Mouse (Mus musculus) mesoderm, embryonic 11.5 days (tissue): Measurements from ENCODE around the gene Fkbp11.

Experiments used
- DNase-seq: peaks from one replicate; pipeline ENCODE4 v3.0.0-alpha.2; 2012; ENCODE audit warnings: low read depth, low spot score

The Fkbp11 gene

DNA sequence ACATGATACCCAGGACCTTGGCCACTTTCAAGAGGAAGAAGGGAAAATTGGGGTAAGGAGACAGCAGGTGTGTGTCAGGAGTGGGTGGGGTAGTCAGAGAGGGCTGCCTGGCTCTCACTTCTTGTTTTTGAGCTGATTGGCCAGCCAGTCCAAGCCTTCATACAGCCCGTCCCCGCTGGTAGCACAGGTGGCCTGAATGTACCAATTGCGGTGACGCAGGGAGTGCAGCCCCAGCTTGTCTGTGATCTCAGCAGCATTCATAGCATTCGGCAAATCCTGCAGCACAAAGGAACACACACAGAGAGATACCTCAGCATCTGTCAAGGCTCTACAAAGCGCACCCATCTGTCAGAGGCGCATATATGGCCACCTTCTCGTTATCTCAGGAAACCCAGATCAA, 12.2 kb upstream of the Fkbp11 start:
- DNase-seq: no peak

DNA sequence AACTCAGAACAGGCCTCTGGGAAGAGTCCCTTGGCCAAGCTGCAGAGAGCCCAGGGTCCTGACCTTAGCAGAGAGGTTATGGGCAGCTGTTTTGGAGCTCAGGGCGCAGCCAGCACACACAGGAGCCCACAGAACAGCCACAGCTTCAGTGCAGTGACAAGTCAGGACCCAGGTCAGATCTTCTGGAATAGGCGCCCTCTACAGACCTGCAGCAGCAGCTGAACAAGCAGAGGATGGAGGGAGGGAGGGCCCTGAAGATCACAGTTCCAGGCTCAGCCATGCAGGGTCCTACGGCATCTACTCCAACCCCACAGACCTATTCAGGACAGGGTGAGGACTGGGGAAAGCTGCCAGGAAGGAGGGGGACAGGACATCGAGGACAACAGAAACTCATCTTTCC, 10.8 kb upstream of the Fkbp11 start:
- no peak for DNase-seq

DNA sequence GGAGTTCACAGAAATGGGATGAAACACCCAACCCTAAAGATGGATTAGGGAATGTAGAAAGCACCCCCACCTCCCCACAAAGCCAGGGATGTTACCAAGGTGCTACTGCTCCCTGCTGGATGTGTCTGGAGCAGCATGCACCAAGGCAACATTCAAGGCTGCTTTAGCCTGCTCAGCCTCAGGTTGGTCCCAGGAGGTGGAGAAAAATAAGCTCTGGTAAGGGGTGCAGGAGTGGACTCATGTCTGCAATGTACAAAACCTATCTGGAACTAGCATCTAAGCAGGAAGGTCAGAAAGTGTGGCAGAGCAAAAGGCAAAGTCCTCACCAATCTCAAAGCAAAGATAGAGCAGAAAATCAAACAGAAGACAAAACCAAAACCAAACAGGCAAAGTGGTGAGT, 9.9 kb upstream of the Fkbp11 start:
- no peak for DNase-seq

DNA sequence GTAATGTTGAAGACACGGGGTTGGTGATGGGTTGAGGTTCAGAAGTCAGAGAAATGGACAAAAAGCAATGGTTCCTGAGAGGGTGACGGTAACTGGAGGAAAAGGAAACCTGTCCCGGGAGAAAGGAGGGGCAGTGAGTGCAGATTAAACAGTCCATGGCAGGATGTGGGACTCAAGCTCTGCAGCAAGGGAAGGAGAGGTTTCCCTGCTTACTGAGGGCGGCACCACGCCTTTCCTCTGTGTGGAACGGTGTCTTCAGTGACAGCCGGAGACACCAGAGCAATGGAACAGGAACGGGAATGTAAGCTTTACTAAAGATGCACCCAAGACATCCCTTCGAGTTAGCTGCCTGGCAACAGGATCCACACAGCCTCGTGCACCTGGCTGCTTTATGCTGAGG, 8.5 kb upstream of the Fkbp11 start:
- no peak for DNase-seq

DNA sequence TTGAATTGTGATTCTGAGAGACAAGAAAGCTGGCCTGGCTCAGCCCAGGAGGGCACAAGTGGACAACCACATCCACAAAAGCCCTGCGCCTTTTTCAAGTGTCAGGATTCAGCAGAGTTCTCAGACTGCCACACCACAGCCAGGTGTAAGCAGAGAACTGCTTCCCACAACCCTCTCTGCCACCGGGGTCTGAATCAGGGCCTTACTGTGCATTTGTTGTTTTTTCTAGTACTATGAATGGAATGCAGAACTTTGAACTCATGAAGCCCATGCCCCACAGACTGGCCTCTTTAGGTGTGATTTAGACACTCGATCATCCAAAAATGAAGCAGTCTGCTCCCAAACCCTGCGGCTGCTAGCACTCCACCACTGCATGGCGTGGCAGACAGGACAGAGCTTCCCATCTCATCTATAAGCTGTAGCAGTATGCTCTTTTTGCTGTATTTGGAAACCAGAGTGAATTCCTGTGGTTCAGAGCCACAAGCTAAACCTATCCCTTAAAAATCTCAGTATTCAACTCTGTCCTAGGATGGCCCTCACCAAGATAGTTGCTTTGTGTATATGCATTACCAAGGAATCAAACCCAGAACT, 6.1 kb upstream of the Fkbp11 start:
- DNase-seq: no peak

DNA sequence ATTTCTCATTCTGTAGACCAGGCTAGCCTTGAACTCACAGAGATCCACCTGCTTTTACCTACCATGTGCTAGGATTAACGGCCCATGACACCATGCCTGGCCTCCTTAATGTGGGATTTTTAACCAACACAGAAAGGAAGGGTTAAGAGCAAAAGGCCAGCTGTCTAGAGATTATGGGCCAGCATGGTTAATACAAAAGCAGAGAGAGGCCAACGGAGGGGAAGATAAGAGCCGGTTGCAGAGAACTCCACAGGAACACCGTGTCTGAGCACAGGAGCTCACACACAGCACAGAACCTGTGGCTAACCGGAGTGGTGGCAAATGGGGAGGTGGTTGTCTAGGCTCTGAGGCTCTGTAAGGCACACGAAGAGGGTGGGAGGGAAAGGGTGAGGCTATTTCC, 5.4 kb upstream of the Fkbp11 start:
- DNase-seq: no peak

DNA sequence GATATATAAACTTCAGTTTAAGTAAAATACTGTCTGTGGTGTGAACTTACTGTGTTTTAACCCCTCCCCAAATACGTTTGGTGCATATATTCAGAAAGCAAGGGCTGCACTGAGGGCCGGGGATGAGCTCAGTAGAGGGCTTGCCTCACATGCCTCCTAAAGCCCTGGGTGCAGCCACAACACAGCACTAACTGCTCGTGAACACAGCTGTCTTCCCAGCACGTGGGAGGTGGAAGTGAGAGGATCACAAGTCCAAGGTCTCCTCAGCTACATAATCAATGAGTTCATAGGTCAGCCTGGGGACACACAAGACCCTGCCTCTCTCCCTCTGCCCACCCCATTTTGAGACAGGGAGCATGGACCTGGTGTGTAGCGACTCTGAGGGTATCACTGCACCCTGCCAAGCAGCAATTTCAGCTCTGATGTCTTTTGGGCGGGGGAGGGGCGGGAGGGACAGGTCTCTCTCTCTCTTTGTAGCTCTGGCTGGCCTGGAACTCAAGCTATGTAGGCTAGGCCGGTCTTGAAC, 4.1 kb upstream of the Fkbp11 start:
- DNase-seq: no peak

DNA sequence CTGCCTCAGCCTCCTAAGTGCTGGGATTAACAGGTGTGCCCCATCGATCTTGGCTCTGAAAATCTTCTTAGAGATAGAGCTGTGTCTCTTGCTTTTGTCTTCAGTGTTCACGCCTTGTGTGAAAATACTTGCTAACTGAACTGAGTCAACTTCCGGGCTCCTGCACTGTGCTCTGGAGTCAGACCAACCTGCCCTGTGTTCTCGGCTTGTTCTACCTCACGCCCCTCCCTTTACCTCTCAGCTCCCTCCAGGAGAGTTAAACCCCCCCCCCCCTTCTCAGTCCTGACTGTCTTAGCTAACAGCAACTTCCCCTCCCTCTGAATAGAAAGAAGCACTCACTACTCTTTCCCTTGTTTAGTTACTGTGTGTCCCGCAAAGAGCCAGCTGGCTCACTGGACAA, 2.8 kb upstream of the Fkbp11 start:
- DNase-seq: no peak

DNA sequence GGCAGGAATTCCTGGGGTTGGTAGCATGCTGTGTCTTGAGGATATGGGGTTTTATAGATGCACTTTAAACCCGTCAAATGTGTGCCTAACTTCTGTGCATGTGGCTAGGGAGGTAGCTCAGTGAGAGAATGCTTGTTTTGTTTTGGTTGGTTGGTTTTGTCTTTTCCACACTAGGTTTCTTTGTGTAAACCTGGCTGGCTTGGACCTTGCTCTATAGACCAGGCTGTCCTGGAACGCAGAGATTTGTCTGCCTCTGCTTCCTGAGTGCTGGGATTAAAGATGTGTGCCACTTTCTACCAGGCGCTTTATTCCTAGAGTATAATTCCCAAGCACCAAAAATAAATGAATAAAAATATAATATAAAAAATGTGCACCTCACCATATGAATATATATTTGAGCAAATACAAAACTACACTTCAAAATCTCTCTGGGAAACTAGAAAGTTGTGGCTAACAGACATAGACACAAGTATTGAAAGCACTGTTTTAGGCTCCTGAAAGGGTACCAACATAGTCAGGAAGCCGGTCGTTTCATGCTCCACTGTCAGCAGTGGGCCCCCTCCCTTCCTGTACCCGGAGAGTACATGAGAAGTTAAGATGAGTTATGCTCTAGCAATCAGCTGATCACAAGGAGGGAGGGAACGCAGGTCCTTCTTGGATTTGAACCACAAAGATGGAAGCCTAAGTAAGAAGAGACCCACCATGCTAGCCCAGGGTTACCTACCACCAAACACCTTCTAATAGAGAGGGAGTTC, 2.0 kb upstream of the Fkbp11 start:
- DNase-seq: no peak

DNA sequence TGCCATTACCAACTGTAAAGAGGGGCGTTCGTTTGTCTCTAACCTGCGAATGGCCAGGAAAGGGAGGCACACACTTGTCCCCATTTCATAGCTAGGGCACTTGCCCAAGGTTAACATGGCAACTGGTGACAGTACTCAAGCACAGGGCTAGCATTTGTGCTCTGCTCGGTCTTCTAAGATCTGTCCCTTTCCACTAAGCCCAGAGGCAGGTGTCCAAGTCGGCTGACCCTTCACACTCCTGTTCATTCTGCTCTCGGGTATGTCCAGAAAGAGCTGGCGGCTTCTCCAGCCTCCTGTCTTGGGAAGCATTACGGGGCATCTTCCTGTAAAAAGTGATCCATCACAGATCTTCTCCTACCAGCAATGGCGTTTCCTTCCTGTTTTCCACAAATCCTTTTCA, 368 bp upstream of the Fkbp11 start:
- no peak for DNase-seq

DNA sequence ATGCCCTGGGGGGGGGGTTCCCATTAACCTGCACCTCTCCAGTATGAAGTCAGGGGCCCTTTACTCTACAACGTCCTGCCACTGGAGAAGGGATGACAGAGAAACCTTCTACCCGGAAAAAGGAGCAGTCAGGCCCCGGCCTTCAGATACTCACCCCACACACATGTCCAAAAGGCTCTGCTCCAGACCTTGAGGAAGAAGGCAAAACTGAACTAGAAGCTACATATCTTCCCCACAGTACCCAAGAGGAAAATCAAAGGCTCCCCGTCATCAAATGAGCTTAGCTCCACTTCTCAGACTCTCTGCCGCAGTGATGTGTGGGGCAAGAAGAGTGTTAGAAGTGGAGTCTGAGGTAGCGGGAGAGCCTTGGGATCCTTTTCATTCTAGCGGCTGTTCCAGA, 1.3 kb downstream of the Fkbp11 start:
- no peak for DNase-seq

DNA sequence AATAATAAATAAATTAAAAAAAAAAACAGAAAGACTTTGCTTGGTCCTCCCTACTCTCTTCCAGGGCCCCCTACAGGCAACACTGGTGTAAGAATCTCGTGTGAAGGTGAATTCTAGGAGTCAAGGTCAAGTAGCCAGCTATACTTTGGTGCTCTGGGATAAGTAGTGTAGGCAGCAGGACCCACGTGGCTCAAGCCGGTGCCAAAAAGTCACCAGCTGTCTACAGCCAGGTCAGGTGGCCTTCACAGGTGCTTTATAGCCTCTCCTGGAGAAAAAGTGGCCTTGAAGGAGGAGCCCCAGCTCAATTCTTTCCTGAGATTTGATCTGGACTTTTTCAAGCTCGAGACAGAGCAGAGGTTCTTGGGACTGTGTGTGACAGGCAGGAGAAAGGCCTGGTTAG, 1.9 kb downstream of the Fkbp11 start:
- DNase-seq: no peak

DNA sequence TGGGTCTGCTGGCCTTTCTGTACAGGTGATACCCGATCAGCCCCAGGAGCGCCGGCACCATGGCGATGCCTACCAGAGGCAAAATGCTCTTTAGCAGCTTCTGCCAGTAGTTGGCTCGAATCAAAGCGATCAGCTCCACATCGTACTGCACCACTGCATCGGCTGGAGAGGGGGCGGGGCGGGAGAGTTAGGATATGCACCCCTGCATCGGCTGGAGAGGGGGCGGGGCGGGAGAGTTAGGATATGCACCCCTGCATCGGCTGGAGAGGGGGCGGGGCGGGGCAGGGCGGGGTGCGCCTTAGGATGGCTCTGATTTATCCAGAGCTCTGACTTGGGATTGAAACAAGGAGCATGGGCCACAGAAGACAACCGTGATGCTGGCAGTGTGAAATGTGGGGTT, 3.6 kb downstream of the Fkbp11 start:
- no peak for DNase-seq

DNA sequence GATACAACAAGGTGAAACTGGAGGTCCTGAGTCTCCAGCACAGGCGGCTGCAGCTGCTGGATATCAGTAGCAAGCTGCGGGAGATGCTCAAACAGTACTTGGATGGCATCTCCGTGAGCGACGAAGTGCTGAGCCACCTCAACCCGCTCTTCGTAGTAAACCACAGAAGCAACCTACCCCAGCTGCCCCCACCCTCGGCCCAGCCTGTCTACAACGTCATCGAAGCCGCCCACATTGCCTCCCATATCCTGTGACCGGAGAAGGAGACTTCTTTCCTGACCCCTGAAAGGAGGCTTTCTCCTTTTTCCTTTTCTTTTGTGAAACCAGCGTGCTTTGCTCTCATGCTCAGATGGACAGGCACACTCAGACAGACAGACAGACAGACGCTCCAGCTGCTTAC, 5.1 kb downstream of the Fkbp11 start:
- DNase-seq: no peak

DNA sequence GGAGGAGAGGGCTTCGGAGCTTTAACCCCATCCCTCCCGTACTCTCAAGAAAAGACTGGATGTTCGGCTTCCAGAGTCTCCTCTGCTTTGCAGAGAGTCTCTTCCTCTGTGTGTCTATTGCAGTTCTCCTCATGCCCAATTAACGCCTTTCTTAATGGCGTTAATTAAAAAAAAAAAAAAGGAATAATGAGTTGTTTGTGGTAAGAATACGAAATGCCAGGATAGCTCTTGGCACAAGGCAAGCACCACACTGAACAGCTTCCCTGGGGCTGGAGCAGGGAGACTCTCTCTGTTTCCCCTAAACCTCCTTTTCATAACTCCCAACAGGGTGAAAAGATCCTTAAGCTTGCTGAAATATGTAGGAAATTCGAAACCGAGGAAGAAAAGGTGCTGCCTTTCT, 5.8 kb downstream of the Fkbp11 start:
- no peak for DNase-seq

DNA sequence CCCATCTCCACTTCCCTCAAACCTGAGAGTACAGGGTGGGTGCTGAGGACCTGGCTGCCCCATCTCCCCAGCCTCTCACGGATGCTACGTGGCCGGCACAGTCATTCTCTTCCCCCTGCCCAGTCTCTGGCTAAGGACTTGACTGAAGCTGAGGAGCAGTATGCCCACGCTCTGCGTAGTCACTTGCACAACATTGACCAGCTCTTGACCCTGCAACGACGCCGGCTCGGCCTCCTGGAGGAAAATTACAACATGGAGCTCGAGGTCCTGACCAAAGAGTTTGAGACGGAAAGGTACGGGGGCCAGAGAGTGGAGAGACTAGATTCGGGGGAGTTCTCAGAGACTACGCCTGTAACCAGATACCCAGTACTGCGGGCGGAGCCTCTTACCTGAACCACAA, 10.7 kb downstream of the Fkbp11 start:
- no peak for DNase-seq

DNA sequence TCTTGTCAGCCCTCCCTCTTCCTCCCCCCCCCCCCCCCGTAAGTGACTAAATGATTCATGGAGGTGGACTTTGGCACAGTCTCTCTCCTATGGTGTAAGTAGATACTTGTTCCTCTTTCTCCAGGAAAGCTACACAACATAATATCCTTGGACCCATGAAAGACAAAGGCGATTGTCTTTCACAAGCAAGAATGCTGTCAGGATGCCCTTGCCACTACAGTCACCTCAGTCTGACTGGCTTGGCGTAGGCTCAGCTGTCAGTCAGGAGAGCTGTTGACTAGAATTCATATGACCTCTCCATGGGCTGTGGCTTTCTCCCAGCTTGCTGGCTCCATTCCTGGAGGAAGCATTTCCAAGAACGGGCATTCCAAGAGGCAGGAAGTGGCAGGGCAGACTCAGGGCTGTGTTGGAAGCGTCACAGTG, 13.8 kb downstream of the Fkbp11 start:
- no peak for DNase-seq

DNA sequence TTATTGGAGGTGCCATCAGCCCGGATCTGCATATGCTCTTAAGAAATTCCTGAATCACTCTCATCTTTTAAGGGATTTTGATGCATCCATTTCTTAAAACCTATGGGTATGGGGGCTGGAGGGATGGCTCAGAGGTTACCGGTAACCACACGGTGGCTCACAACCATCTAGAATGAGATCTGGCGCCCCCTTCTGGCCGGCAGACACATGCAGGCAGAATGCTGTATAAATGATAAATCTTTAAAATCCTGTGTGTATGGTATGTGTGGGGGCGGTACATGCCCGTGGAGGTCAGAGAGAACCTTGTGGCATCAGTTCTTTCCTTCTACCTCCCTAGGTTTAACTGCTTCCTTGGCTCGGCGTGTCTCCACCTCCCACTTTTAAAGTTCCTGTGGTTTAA, 17.6 kb downstream of the Fkbp11 start:
- DNase-seq: peak; percentile 74

DNA sequence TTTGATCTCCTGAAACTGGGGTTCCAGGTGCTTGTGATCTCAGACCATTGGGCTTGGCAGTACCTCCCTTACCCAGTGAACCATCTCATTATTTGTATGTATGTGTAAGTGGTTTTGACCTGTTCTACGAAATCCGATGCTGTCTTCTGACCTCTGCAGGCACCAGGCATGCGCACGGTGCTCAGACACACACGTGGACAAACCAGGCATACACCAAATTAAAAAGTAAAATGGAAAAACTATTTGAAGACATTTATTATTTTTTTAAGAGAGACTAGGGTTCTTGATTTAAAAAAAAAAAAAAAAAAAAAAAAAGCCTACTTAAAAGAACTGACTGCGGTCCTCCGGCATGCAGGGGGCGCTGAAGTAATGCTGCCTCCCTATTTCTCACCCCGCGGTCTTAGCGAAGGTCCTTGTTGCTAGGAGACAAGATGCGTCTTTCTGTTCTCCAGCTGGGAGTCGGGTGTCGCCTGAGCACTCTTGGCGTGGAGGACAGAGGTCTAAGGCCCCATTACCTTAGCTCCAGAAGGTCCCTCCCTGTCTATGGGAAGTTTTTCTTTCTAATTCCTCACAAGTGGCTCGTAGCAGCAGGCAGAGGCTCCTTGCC, 20.1 kb downstream of the Fkbp11 start, which contains the start of gene Ccdc65:
Gene Ccdc65, plus strand, starts transcription at position 442 of the 607 bp plus-strand sequence.
- peak; percentile 91 for DNase-seq

DNA sequence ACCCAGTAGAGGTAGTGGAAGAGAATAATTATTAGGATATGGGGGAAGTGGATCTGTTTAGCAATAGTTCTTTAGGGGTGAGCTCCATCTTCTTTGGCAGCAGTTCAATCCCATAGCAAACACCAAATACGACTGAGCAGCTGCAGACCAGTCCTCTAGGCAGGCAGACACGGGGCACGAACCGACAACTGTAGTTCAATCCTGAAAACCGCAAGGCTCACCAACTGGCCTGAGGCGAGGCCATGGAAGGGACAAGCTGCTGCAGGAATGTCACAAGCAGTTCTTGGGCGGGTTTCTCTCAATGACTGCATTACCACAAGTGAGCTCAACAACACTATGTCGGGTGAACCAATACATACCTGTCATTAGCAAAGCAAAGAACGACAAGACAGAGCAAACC, 23.7 kb downstream of the Fkbp11 start:
- DNase-seq: no peak

DNA sequence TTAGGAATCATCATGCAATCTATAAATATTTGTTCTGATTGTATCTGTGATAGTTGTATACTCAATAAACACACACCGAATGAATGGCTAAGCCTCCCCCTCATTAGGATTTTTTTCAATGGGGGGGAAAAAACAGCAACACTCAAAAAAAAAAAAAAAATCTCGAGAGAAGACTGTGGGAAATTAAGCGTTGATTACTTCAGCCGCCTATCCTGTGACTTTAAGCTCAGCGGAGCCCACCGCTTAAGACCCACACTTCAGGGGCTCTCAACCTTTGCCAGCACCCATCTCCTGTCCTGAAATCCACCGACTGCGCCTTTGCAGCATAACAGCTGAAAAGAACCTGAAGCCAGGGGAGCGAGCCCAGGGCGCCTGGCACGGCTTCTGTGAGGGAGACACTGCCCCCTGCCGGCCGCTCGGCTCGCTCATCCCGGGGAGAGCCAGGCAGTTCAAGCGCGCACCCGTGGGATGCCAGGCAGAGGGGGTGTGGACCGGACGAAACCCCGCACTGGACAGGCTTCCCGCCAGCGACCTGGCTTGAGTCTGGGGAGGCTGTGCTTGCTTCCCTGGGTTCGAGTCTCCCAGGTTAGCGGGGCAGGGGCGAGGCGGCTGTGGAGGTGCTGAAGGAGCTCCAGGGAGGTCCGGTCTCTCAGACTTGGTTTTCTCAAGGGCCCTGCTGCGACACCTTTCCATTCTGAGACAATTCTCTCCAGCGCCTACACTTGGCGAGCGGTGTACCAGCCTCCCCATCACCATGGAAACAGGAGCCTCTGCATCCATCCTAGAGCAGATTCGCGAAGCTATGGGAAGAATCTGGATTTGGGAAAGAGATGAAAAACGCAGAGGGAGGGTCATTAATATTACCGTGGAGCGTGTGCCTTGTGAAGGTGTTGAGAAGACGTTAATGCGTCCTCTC, 28.6 kb downstream of the Fkbp11 start:
- peak; percentile 86 for DNase-seq

DNA sequence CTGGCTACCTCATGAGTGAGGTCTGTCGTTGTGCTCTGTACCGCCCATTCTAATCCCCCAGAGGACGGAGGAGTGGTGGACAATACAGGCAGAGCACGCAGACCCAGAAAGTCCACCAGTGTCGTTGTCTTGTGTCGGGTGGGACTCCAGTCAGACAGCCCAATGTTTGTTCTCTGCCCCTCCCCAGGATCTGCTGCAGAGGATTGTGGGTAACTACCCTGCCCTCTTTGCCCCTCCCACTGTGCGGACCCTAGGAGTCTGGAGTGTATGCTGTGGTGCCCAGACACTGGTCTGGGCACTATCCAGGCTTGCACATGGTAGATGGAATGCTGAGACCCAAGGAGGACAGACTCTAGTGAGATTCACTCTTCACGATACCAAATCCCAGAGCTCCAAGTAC, 31.8 kb downstream of the Fkbp11 start:
- no peak for DNase-seq
